Mouse (Mus musculus) hindbrain, postnatal 0 days (tissue): ENCODE measurements at regions not wholly inside any gene's neighbourhood (a gene's known extent, or its start where the extent isn't known, plus 50 kb on each side); places are given as distances from the start of the nearest gene placed in this dataset.

Experiments
- ATAC-seq: fragments of 200-750 bp; cut with Nextera tagmentation; 2 replicates; pipeline ENCODE4 v1.8.0; 2017; ENCODE audit warnings: mild to moderate bottlenecking, moderate TSS enrichment, moderate library complexity
- DNase-seq: peaks from one replicate; pipeline ENCODE4 v3.0.0-alpha.2; 2015; ENCODE audit warnings: low spot score
- H3K27ac ChIP-seq: fragments of 300-500 bp; sonication (generic); 2 replicates; pipeline ENCODE4 v1.5.1; 2014; ENCODE audit warnings: mild to moderate bottlenecking
- H3K27me3 ChIP-seq: fragments of 300-500 bp; sonication (generic); 2 replicates; pipeline ENCODE4 v1.6.1; 2014; ENCODE audit warnings: low read length, mixed read lengths; ENCODE audit not compliant: insufficient read depth
- H3K36me3 ChIP-seq: fragments of 300-500 bp; sonication (generic); 2 replicates; pipeline ENCODE4 v1.6.1; 2014; ENCODE audit warnings: low read length, mixed read lengths; ENCODE audit not compliant: insufficient read depth
- H3K4me1 ChIP-seq: fragments of 300-500 bp; sonication (generic); 2 replicates; pipeline ENCODE4 v1.6.1; 2014; ENCODE audit warnings: antibody characterized with exemption, low read length, mixed read lengths; ENCODE audit not compliant: insufficient read depth
- H3K4me2 ChIP-seq: fragments of 300-500 bp; sonication (generic); 2 replicates; pipeline ENCODE4 v1.6.1; 2014; ENCODE audit warnings: low read depth, mild to moderate bottlenecking, low read length, moderate library complexity, mixed read lengths
- H3K4me3 ChIP-seq: fragments of 300-500 bp; sonication (generic); 2 replicates; pipeline ENCODE4 v1.5.1; 2014; ENCODE audit warnings: low read length
- H3K9ac ChIP-seq: fragments of 300-500 bp; sonication (generic); replicated peaks from 2 replicates; pipeline ENCODE4 v1.6.1; 2014; ENCODE audit warnings: mild to moderate bottlenecking, low read length, moderate library complexity, mixed read lengths
- H3K9me3 ChIP-seq: fragments of 300-500 bp; sonication (generic); 2 replicates; pipeline ENCODE4 v1.6.1; 2016; ENCODE audit warnings: low read length, mixed read lengths
- CTCF ChIP-seq: IDR thresholded peaks from 2 replicates; pipeline ENCODE4 v1.5.1; 2016; ENCODE audit warnings: antibody characterized with exemption, control low read depth, low read depth
- WGBS: fragments of 180-500 bp; shearing (Covaris S2); extraction: QIAGEN DNeasy Blood & Tissue Kit; methylation state at CpG from one replicate; pipeline ENCODE4 v1.1.7; 2014; 5-methylcytosine and 5-hydroxymethylcytosine counted together

- ATAC-seq: peak; percentile 91
- no peak overlapping the region for H3K4me3 ChIP-seq
- TF ChIP-seq CTCF: no peak
Measured at GRCm38 (mm10) chr3:21809769-21810470, 266.5 kb upstream of the Tbl1xr1 start.

GRCm38 (mm10) chr3:21813401-21813800 lies 263.1 kb upstream of the Tbl1xr1 start:
- WGBS: 94% methylated on average over 1 of the region's 1 CpGs
- Histone ChIP-seq H3K4me1 (0 out of 2 replicates have a peak, but pooled peaks cover 5% of the 10 kb centered on the region), H3K36me3 (no peaks in the 10 kb centered on the region), H3K27ac (no peak overlapping the region), H3K4me3 (no peak overlapping the region), H3K4me2 (no peak overlapping the region), H3K9me3 (no peaks in the 10 kb centered on the region), H3K9ac (no peak overlapping the region), H3K27me3 (no peaks in the 10 kb centered on the region)
- TF ChIP-seq CTCF: no peak
- no peak for DNase-seq
- ATAC-seq: no peak

More at GRCm38 (mm10) chr3:21809769-21810470, 266.5 kb upstream of the Tbl1xr1 start:
- Histone ChIP-seq H3K9me3 (no peaks in the 10 kb centered on the region), H3K36me3 (no peaks in the 10 kb centered on the region), H3K27ac (peak overlapping the region; percentile 45; the same call in 1 of the 2 replicates), H3K4me2 (no peak overlapping the region), H3K27me3 (no peaks in the 10 kb centered on the region), H3K9ac (no peak overlapping the region), H3K4me1 (0 out of 2 replicates have a peak, but pooled peaks cover 5% of the 10 kb centered on the region)
- DNase-seq: peak; percentile 76
- 3% methylated on average over 2 of the region's 2 CpGs for WGBS

GRCm38 (mm10) chr3:21816968-21817858 lies 259.2 kb upstream of the Tbl1xr1 start:
- no peaks in the 10 kb centered on the region for H3K4me1 ChIP-seq
- ATAC-seq (peak; percentile 67; the same call in 1 of the 2 replicates), DNase-seq (peak; percentile 71)
- no peaks in the 10 kb centered on the region for H3K27me3 ChIP-seq
- no peaks in the 10 kb centered on the region for H3K36me3 ChIP-seq
- no peak overlapping the region for H3K4me3 ChIP-seq
- H3K9me3 ChIP-seq: no peaks in the 10 kb centered on the region
- no peak overlapping the region for H3K9ac ChIP-seq
- no peak overlapping the region for H3K27ac ChIP-seq
- 31% methylated on average over 4 of the region's 4 CpGs for WGBS
- no peak overlapping the region for H3K4me2 ChIP-seq
- TF ChIP-seq CTCF: no peak

- H3K4me3 ChIP-seq: no peak overlapping the region
- ATAC-seq (no peak), DNase-seq (no peak)
- no peaks in the 10 kb centered on the region for H3K9me3 ChIP-seq
- no peak for TF ChIP-seq CTCF
- H3K4me1 ChIP-seq: 0 out of 2 replicates have a peak, but pooled peaks cover 2% of the 10 kb centered on the region
- no peak overlapping the region for H3K27ac ChIP-seq
- H3K36me3 ChIP-seq: no peaks in the 10 kb centered on the region
- H3K27me3 ChIP-seq: no peaks in the 10 kb centered on the region
- H3K9ac ChIP-seq: no peak overlapping the region
- no peak overlapping the region for H3K4me2 ChIP-seq
- 66% methylated on average over 4 of the region's 4 CpGs for WGBS
Measured at GRCm38 (mm10) chr3:21819030-21819429, 257.4 kb upstream of the Tbl1xr1 start.

GRCm38 (mm10) chr3:21820051-21820598 lies 256.3 kb upstream of the Tbl1xr1 start:
- no peak overlapping the region for H3K4me3 ChIP-seq
- 0 out of 2 replicates have a peak, but pooled peaks cover 9% of the 10 kb centered on the region for H3K4me1 ChIP-seq
- H3K27me3 ChIP-seq: no peaks in the 10 kb centered on the region
- WGBS: 34% methylated on average over 3 of the region's 3 CpGs
- H3K9me3 ChIP-seq: no peaks in the 10 kb centered on the region
- TF ChIP-seq CTCF: no peak
- H3K27ac ChIP-seq: no peak overlapping the region
- H3K9ac ChIP-seq: no peak overlapping the region
- DNase-seq (no peak), ATAC-seq (no peak)
- no peaks in the 10 kb centered on the region for H3K36me3 ChIP-seq
- H3K4me2 ChIP-seq: no peak overlapping the region

- 82% methylated on average over 4 of the region's 4 CpGs for WGBS
- H3K27me3 ChIP-seq: no peaks in the 10 kb centered on the region
- H3K9me3 ChIP-seq: no peaks in the 10 kb centered on the region
- DNase-seq: no peak
- no peak overlapping the region for H3K4me2 ChIP-seq
- no peaks in the 10 kb centered on the region for H3K36me3 ChIP-seq
- H3K27ac ChIP-seq: no peak overlapping the region
- no peak overlapping the region for H3K9ac ChIP-seq
- H3K4me1 ChIP-seq: 0 out of 2 replicates have a peak, but pooled peaks cover 9% of the 10 kb centered on the region
- H3K4me3 ChIP-seq: no peak overlapping the region
- no peak for TF ChIP-seq CTCF
- no peak for ATAC-seq
Measured at GRCm38 (mm10) chr3:21822675-21823074, 253.8 kb upstream of the Tbl1xr1 start.
